Mouse (Mus musculus) MN1 (cell line): ENCODE results near the gene Pcyt2.

Experiments
- DNase-seq: peaks from one replicate; pipeline ENCODE4 v3.0.0-alpha.2; 2016; ENCODE audit warnings: low spot score

Pcyt2 gene

GRCm38 (mm10) chr11:120580871-120581331, 36.8 kb downstream of the Pcyt2 start:
- no peak for DNase-seq

- no peak for DNase-seq
Measured at GRCm38 (mm10) chr11:120580190-120580589, 37.5 kb downstream of the Pcyt2 start.

GRCm38 (mm10) chr11:120579316-120580107, 38.2 kb downstream of the Pcyt2 start:
- peak; percentile 82 for DNase-seq

GRCm38 (mm10) chr11:120578694-120579243, 39.0 kb downstream of the Pcyt2 start:
- no peak for DNase-seq

GRCm38 (mm10) chr11:120578024-120578693, 39.6 kb downstream of the Pcyt2 start:
- no peak for DNase-seq

- peak; percentile 60 for DNase-seq
Measured at GRCm38 (mm10) chr11:120577211-120578023, 40.3 kb downstream of the Pcyt2 start.

GRCm38 (mm10) chr11:120576365-120576981, 41.3 kb downstream of the Pcyt2 start:
- DNase-seq = no peak

GRCm38 (mm10) chr11:120575940-120576339, 41.8 kb downstream of the Pcyt2 start:
- no peak for DNase-seq

GRCm38 (mm10) chr11:120575046-120575445, 42.7 kb downstream of the Pcyt2 start:
- no peak for DNase-seq

GRCm38 (mm10) chr11:120574278-120574600, 43.5 kb downstream of the Pcyt2 start:
- DNase-seq = no peak

GRCm38 (mm10) chr11:120573585-120574277, 44.0 kb downstream of the Pcyt2 start:
- no peak for DNase-seq

GRCm38 (mm10) chr11:120572752-120573584, 44.8 kb downstream of the Pcyt2 start, which contains the start of gene P4hb:
P4hb (minus strand) TSS chr11:120573253.
- DNase-seq = peak; percentile 99

GRCm38 (mm10) chr11:120572417-120572751, 45.4 kb downstream of the Pcyt2 start:
- DNase-seq = no peak

GRCm38 (mm10) chr11:120571754-120572416, 45.9 kb downstream of the Pcyt2 start:
- no peak for DNase-seq

- no peak for DNase-seq
Measured at GRCm38 (mm10) chr11:120571122-120571521, 46.6 kb downstream of the Pcyt2 start.

GRCm38 (mm10) chr11:120568324-120568723, 49.4 kb downstream of the Pcyt2 start:
- no peak for DNase-seq

- DNase-seq = no peak
Measured at GRCm38 (mm10) chr11:120565114-120565513, 52.6 kb downstream of the Pcyt2 start.

- DNase-seq = no peak
Measured at GRCm38 (mm10) chr11:120562949-120563348, 54.8 kb downstream of the Pcyt2 start.

- DNase-seq = no peak
Measured at GRCm38 (mm10) chr11:120560952-120561728, 56.6 kb downstream of the Pcyt2 start.
